Mouse (Mus musculus): ENCODE data around the gene Ank. TPM values are rescaled to one million over a fixed set of nuclear protein-coding genes. Genes with fewer than 3 reads are reported as not detected.
"Not testable (repeated sequence)": the region's sequence is repeated elsewhere in the genome, so short reads cannot be mapped to it uniquely, and the experiment has no call there.

Ank gene
- 100 to 1,000 TPM; 168 to 173 TPM for total RNA-seq (2021)
- long read RNA-seq, transcript Ank-201 (12 exons, 3,498 nt) = major isoform, 158 of 195 reads
- long read RNA-seq, partial matches to known transcripts = 31 of 195 reads
- long read RNA-seq, other reads (novel, unspliced or antisense) = 3 of 195 reads

DNA sequence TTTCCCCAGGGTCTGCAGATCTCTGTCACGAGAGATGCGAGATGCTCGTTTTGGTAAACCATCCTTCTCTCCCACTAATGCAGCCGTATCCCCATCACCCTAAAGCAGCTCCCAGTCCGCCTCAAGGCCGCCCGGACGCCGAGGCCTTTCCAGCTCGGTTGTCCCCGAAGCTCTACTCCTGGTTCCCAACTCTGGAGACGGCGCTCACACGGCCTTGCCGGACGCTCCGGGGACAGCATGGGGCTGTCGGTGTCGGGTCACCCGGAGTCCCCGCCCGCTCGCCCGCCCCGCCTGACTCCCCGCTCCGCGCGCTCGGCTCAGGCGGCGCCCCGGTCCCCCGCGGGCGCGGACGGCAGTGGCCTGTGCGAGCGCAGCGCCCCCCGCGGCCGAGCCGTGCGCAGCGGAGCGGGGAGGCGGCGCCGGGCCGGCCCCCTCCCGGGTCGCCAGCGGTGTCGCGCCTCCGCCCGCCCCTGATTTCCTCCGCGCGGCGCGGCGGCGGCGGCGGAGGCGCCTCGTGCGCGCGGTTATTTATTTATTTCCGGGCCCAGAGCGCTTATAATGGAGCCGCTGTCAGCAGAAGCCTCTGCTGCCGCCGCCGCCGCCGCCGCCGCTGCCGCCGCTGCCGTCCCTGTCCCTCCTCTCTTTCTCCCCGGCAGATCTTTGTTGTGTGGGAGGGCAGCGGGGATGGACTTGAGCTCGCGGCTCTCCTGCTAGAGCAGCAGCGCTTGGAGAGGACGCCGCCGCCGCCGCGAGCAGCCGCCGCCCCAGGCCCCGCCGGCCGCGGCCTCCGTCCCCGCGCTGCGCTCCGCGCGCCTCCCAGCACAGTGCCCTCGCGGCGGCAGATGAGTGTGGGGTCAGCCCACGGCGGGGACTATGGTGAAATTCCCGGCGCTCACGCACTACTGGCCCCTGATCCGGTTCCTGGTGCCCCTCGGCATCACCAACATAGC, at the start of gene Ank:
Gene Ank, plus strand, starts transcription at position 547 of the 950 bp plus-strand sequence.
- DNase-seq (ENCODE audit: low spot score in 2 of 2) = peak; percentile 77 to 91

- no peak for DNase-seq (ENCODE audit: low spot score in 2 of 2)
Observed at GRCm38 (mm10) chr15:27418566-27419331, 47.7 kb upstream of the Ank start.

DNA sequence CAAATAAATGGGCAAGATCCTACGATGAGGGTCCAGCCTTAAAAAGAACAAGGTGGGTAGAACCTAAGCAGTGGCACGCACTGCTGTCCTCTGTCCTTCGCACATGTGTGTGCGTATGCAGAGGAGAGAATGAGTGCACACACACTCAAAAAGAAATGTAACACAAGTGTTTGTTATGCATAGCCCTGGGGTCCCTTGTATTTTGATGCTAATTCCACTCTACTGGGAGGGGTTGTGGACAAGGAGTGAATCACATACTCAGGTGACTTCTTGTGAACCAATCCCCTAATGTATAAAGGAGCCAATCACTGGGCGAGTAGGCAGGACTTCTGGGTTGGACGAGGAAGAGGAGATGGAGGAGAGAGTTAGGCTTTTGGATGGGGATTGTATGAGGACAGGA, 44.9 kb upstream of the Ank start:
- DNase-seq (ENCODE audit: low spot score in 2 of 2) = no peak

GRCm38 (mm10) chr15:27427581-27427980, 38.9 kb upstream of the Ank start:
- DNase-seq (ENCODE audit: low spot score in 2 of 2) = no peak

GRCm38 (mm10) chr15:27430241-27430640, 36.2 kb upstream of the Ank start:
- DNase-seq (ENCODE audit: low spot score in 2 of 2) = no peak

GRCm38 (mm10) chr15:27432851-27433615, 33.4 kb upstream of the Ank start:
- DNase-seq (ENCODE audit: low spot score in 2 of 2) = no peak

GRCm38 (mm10) chr15:27435409-27435808, 31.1 kb upstream of the Ank start:
- no peak for DNase-seq (ENCODE audit: low spot score in 2 of 2)

GRCm38 (mm10) chr15:27436194-27436593, 30.3 kb upstream of the Ank start:
- DNase-seq (ENCODE audit: low spot score in 2 of 2) = no peak

- no peak for DNase-seq (ENCODE audit: low spot score in 2 of 2)
Observed at GRCm38 (mm10) chr15:27441053-27441452, 25.4 kb upstream of the Ank start.

DNA sequence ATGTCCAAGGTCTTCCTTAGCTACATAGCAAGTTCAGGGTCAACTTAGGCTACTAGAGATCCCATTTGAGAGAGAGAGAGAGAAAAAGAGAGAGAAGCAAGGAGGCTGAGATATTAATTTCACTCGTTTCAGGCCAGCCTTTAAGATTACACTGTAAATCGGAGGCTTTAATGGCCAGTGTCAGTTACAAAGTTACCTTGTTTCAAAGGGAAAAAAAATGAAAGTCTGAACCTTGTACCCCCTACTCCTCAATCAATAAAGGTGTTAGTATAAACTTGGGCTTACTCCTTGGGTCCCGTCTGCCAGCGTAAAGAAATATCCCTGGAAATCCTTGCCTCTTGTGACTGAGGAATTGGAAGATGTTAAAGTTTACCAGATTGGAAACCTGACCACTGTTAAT, 24.9 kb upstream of the Ank start:
- DNase-seq (ENCODE audit: low spot score in 2 of 2) = no peak

- DNase-seq (ENCODE audit: low spot score in 2 of 2) = no peak
Observed at GRCm38 (mm10) chr15:27441951-27442350, 24.5 kb upstream of the Ank start.

- no peak for DNase-seq (ENCODE audit: low spot score in 2 of 2)
Observed at GRCm38 (mm10) chr15:27444772-27445347, 21.6 kb upstream of the Ank start.

DNA sequence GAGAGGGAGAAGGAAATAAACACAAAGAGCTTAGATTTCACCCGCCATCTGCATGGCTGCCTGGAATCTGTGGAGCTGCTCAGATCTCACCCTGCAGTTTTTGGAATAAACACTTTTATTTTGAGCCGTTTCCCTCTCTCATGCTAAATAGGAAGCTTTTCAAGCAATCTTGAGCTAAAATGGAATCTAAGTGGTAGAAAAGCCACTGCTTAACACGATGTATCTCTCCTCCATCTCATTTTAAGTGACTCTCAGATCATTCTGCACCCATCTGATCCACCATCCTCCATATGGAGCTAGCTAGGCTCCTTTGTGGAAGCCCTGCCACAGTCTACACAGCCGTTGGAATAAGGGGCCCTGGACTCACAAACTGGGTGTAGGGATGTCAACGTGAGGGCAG, 15.8 kb upstream of the Ank start:
- no peak for DNase-seq (ENCODE audit: low spot score in 2 of 2)

GRCm38 (mm10) chr15:27451760-27452159, 14.7 kb upstream of the Ank start:
- no peak for DNase-seq (ENCODE audit: low spot score in 2 of 2)

GRCm38 (mm10) chr15:27452496-27452895, 14.0 kb upstream of the Ank start:
- DNase-seq (ENCODE audit: low spot score in 2 of 2) = no peak

DNA sequence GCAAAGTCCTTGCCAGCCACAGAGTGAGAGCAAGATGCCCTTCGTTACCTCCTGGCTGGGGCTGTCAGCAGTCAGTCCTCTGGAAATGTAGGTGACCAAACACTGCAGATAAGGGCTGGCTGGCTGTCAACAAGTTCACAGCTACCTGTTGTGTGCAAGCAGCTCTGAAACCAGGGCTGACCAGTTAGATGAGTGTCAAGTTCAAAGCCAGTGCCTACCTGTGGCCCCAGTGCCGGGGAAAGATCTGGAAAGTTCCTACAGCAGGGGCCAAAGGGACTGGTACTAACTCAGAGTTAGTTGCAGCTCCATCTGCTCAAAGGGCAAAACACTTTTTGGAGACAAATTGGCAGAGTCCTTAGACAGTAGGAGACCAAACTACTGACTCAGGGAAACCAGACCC, 9.5 kb upstream of the Ank start:
- DNase-seq (ENCODE audit: low spot score in 2 of 2) = no peak

GRCm38 (mm10) chr15:27459781-27460180, 6.7 kb upstream of the Ank start:
- DNase-seq (ENCODE audit: low spot score in 2 of 2) = not testable (repeated sequence)

DNA sequence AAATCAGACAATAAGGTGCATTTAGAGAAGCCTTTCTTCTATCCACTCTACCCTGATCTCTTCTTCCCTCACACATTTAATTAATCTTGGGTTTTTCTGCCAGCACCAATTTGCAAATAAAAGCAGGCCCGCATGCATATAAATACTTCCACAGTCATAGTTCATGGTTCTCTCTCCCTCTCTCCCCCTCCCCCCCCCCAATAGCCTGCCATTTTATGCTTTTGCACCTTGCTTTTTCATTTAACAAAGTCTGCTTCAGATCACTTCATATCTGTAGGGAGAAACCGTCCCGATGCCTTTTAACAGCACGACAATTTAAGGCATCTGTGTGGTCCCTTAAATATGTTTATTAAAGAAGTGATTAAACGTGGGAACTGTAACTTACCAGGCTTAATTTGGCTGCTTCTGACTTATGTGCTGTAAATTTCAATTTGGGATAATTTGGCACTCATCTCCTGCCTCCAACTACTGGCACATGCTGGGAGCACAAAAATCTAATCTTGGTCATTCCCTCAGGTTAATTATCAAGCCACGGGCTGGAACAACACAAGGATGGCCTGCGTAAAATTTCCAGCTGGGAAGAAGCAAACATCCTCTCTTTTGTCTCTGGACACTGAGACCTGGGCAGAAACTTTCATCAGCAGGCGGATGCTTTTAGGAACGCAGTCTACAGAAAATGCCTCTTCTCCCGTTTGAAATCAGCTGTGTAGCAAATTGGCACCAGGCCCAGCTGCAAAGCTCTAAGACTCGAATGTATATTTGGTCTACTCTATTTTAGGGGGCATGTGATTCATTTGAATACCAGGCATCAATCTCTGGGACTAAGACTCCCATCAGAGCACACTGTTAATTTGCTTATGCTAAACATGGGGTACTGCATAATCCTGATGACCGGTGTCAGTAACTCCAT, 4.9 kb upstream of the Ank start:
- no peak for DNase-seq (ENCODE audit: low spot score in 2 of 2)

- DNase-seq (ENCODE audit: low spot score in 2 of 2) = no peak
Observed at GRCm38 (mm10) chr15:27463876-27464275, 2.6 kb upstream of the Ank start.

Measured in layer of hippocampus, adult 18-20 months (tissue).